Mouse (Mus musculus): ENCODE data around the gene Stx18.

- TF ChIP-seq CTCF (IDR thresholded peaks at IDR 0.05; ENCODE audit: borderline replicate concordance, control insufficient read depth, extremely low read depth, insufficient read depth, low read length, poor library complexity) (no peak), POLR2A (IDR thresholded peaks at IDR 0.05; ENCODE audit: control insufficient read depth, extremely low read depth, insufficient read depth, low read length, poor library complexity) (no peak)
Measured at GRCm38 (mm10) chr5:38076326-38076725, 37.8 kb downstream of the Stx18 start.
